Mouse (Mus musculus) heart, postnatal 0 days (tissue): ENCODE results near the gene Pds5b. TPM values are rescaled to one million over a fixed set of nuclear protein-coding genes. Genes with fewer than 3 reads are reported as not detected.
A peak's percentile ranks its signal among the peaks of the same experiment; 100 is the strongest.
"Not testable (repeated sequence)": the region's sequence is repeated elsewhere in the genome, so short reads cannot be mapped to it uniquely, and the experiment has no call there.

Experiments
- ATAC-seq: fragments of 200-750 bp; cut with Nextera tagmentation; 2 replicates; pipeline ENCODE4 v1.8.0; 2017; ENCODE audit warnings: low read depth, moderate number of reproducible peaks, moderate library complexity; ENCODE audit not compliant: insufficient read depth
- DNase-seq: peaks from one replicate; pipeline ENCODE4 v3.0.0-alpha.2; 2016; ENCODE audit warnings: low spot score
- H3K27ac ChIP-seq: fragments of 300-500 bp; sonication (generic); 2 replicates; pipeline ENCODE4 v1.5.1; 2014; ENCODE audit warnings: low read depth, mild to moderate bottlenecking
- H3K27me3 ChIP-seq: fragments of 300-500 bp; sonication (generic); 2 replicates; pipeline ENCODE4 v1.6.1; 2014; ENCODE audit warnings: low read length, mixed read lengths; ENCODE audit not compliant: control insufficient read depth, insufficient read depth
- H3K36me3 ChIP-seq: fragments of 300-500 bp; sonication (generic); replicated peaks from 2 replicates; pipeline ENCODE4 v1.6.1; 2014; ENCODE audit warnings: low read length, mixed read lengths; ENCODE audit not compliant: control insufficient read depth, insufficient read depth
- H3K4me1 ChIP-seq: fragments of 300-500 bp; sonication (generic); 2 replicates; pipeline ENCODE4 v1.6.1; 2014; ENCODE audit warnings: antibody characterized with exemption; ENCODE audit not compliant: control insufficient read depth, insufficient read depth
- H3K4me2 ChIP-seq: fragments of 300-500 bp; sonication (generic); 2 replicates; pipeline ENCODE4 v1.6.1; 2014; ENCODE audit warnings: low read depth, mild to moderate bottlenecking, low read length, moderate library complexity
- H3K4me3 ChIP-seq: fragments of 300-500 bp; sonication (generic); 2 replicates; pipeline ENCODE4 v1.5.1; 2014; ENCODE audit warnings: low read depth, low read length
- H3K9ac ChIP-seq: fragments of 300-500 bp; sonication (generic); replicated peaks from 2 replicates; pipeline ENCODE4 v1.6.1; 2014; ENCODE audit warnings: low read depth, low read length, mixed read lengths
- H3K9me3 ChIP-seq: fragments of 300-500 bp; sonication (generic); replicated peaks from 2 replicates; pipeline ENCODE4 v1.6.1; 2016; ENCODE audit warnings: low read length; ENCODE audit not compliant: control insufficient read depth
- CTCF ChIP-seq: IDR thresholded peaks from 2 replicates; pipeline ENCODE4 v1.5.1; 2016; ENCODE audit warnings: antibody characterized with exemption, control low read depth, low read depth
- EP300 ChIP-seq: IDR thresholded peaks from 2 replicates; pipeline ENCODE4 v1.6.1; 2016; ENCODE audit warnings: antibody characterized with exemption, low read depth
- WGBS: fragments of 180-500 bp; shearing (Covaris S2); extraction: QIAGEN DNeasy Blood & Tissue Kit; methylation state at CpG from one replicate; pipeline ENCODE4 v1.1.7; 2014; 5-methylcytosine and 5-hydroxymethylcytosine counted together
- polyA plus RNA-seq: library from polyadenylated mRNA; unstranded; fragments of >200 nt; fragmentation: Nextera tagmentation; extraction: Ambion mirVana; gene quantifications from 2 replicates; pipeline ENCODE4 v1.2.1, GENCODE M21; 2015
- total RNA-seq: library from RNA; depleted of rRNA; stranded (reverse); fragments of >200 nt; gene quantifications from 2 replicates; pipeline ENCODE4 v1.2.3, GENCODE M21; 2014; ENCODE audit warnings: low replicate concordance

The Pds5b gene
- total and polyA plus RNA-seq, 2 experiments from 2014 or later = 8.1 to 24.2 TPM

DNA sequence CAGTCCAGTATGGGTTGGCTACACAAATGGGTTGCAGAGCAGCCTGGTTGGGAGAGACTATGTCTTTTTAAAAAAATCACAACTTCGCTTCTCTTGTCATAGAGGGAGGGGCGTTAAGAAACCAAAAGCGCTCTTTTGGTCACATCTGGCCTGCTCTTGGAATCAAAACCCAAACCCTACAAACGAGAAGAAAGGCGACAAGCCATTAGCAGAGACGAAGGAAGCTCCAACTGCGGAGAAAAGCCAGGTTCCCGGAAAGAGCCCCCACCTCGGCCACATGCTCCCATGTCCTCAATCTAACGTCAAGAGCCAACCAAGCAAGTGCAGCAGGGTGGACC lies 8.8 kb upstream of the Pds5b start:
- Histone ChIP-seq H3K27me3 (no peaks in the 10 kb centered on the region), H3K9me3 (no peaks in the 10 kb centered on the region), H3K36me3 (peaks cover 12% of the 10 kb centered on the region; the same call in 1 of the 2 replicates), H3K4me3 (peak overlapping the region; percentile 92), H3K4me1 (peaks cover 21% of the 10 kb centered on the region), H3K4me2 (peak overlapping the region; percentile 74), H3K27ac (peak overlapping the region; percentile 99), H3K9ac (peak overlapping the region; percentile 88)
- 2% methylated on average over 10 of the region's 10 CpGs for WGBS
- ATAC-seq (no peak; the same call in 1 of the 2 replicates), DNase-seq (peak; percentile 22)
- no peak for TF ChIP-seq CTCF
- no peak for TF ChIP-seq EP300

- peak; percentile 92 for TF ChIP-seq CTCF
- peak; percentile 84 for TF ChIP-seq EP300
- Histone ChIP-seq H3K9ac (peak overlapping the region; percentile 88), H3K4me1 (peaks cover 19% of the 10 kb centered on the region), H3K27me3 (no peaks in the 10 kb centered on the region), H3K4me3 (peak overlapping the region; percentile 92), H3K27ac (peak overlapping the region; percentile 99), H3K36me3 (peaks cover 12% of the 10 kb centered on the region; the same call in 1 of the 2 replicates), H3K9me3 (no peaks in the 10 kb centered on the region), H3K4me2 (peak overlapping the region; percentile 74)
- peak; percentile 98 for ATAC-seq
- under 1% methylated on average over 52 of the region's 52 CpGs for WGBS
- DNase-seq = peak; percentile 100
These were observed 8.2 kb upstream of the Pds5b start for GRCm38 (mm10) chr5:150665132-150665954.

DNA sequence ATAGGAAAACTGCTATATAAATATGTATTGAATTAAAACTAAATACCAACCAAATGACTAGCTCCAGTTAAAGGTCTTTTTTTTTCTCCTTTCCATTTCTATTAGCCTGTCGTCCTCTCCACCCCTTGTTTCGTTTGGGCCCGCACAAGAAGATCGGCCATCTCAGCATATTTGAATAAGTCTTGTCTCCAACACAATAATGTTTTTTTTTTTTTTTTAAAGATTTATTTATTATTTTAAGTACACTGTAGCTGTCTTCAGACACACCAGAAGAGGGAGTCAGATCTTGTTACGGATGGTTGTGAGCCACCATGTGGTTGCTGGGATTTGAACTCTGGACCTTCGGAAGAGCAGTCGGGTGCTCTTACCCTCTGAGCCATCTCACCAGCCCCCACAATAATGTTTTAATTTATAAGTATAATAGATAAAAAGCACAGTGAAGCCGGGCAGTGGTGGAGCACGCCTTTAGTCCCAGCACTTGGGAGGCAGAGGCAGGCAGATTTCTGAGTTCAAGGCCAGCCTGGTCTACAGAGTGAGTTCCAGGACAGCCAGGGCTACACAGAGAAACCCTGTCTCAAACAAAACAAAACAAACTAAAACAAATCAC lies 7.3 kb upstream of the Pds5b start, which contains the start of gene N4bp2l2:
TSS of gene N4bp2l2 (minus strand) at position 51 of the 607 bp plus-strand sequence.
- Histone ChIP-seq H3K9ac (peak within 1 kb of the TSS; percentile 88), H3K27ac (peak within 1 kb of the TSS; percentile 99), H3K4me3 (peak within 1 kb of the TSS; percentile 92), H3K4me1 (peaks cover 18% of the 10 kb centered on the region), H3K4me2 (peak within 1 kb of the TSS; percentile 74), H3K36me3 (peaks cover 11% of the 10 kb centered on the region; the same call in 1 of the 2 replicates)
- ATAC-seq, H3K27me3 ChIP-seq, DNase-seq, H3K9me3 ChIP-seq: not testable (repeated sequence)
- WGBS = 92% methylated on average over 8 of the region's 9 CpGs

DNA sequence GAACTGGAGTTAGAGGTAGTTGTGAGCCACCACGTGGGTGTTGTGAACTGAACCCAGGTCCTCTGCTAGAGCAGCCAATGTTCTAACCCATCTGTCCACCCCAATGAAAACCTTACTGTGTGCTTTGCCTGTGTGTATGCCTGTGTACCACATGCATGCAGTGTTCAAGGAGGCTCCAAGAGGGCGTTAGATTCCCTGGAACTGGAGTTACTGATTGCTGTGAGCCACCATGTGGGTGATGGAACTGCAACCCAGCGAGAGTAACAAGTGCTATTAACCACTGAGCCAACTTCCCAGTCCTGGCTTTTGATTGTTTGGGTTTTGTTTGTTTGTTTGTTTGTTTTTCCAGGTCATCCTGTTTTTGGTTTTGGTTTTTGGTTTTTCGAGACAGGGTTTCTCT lies 4.8 kb upstream of the Pds5b start:
- no peaks in the 10 kb centered on the region for H3K27me3 ChIP-seq
- H3K36me3 ChIP-seq = no peaks in the 10 kb centered on the region
- no peak overlapping the region for H3K27ac ChIP-seq
- H3K4me3 ChIP-seq = no peak overlapping the region
- no peak overlapping the region for H3K9ac ChIP-seq
- TF ChIP-seq CTCF (no peak), EP300 (no peak)
- no peaks in the 10 kb centered on the region for H3K9me3 ChIP-seq
- 55% methylated on average over 4 of the region's 4 CpGs for WGBS
- 0 out of 2 replicates have a peak, but pooled peaks cover 4% of the 10 kb centered on the region for H3K4me1 ChIP-seq
- ATAC-seq (no peak), DNase-seq (no peak)
- H3K4me2 ChIP-seq = no peak overlapping the region

- no peak overlapping the region for H3K4me3 ChIP-seq
- H3K27ac ChIP-seq = no peak overlapping the region
- 87% methylated on average over 7 of the region's 7 CpGs for WGBS
- H3K4me2 ChIP-seq = no peak overlapping the region
- ATAC-seq = no peak
- no peaks in the 10 kb centered on the region for H3K27me3 ChIP-seq
- H3K9me3 ChIP-seq = no peaks in the 10 kb centered on the region
- DNase-seq = no peak
- TF ChIP-seq EP300 (no peak), CTCF (no peak)
- no peak overlapping the region for H3K9ac ChIP-seq
- H3K4me1 ChIP-seq = no peaks in the 10 kb centered on the region
- H3K36me3 ChIP-seq = no peaks in the 10 kb centered on the region
These were observed 1.2 kb upstream of the Pds5b start for GRCm38 (mm10) chr5:150672343-150672742.
